Mouse (Mus musculus): ENCODE data around the gene Ap4b1.

- no peak for TF ChIP-seq CTCF (IDR thresholded peaks at IDR 0.05; ENCODE audit: control insufficient read depth, insufficient read depth, insufficient replicate concordance, low read depth, low read length)
- TF ChIP-seq POLR2A (IDR thresholded peaks at IDR 0.05; ENCODE audit: control insufficient read depth, low read depth, low read length): no peak
Measured at GRCm38 (mm10) chr3:103772846-103773245, 36.5 kb upstream of the Ap4b1 start.

Data from testis, adult 2 months (tissue).